Mouse (Mus musculus) embryonic facial prominence, embryonic 12.5 days (tissue): ENCODE results near the gene 2310061N02Rik. TPM values are rescaled to one million over a fixed set of nuclear protein-coding genes. Genes with fewer than 3 reads are reported as not detected.
"Not testable (repeated sequence)": the region's sequence is repeated elsewhere in the genome, so short reads cannot be mapped to it uniquely, and the experiment has no call there.

ENCODE experiments used
- ATAC-seq: fragments of 200-750 bp; cut with Nextera tagmentation; 2 replicates; pipeline ENCODE4 v1.8.0; 2017; ENCODE audit not compliant: insufficient number of reproducible peaks, insufficient read depth, low FRiP score, low TSS enrichment
- H3K27ac ChIP-seq: fragments of 300-500 bp; sonication (generic); 2 replicates; pipeline ENCODE4 v1.5.1; 2016; ENCODE audit warnings: mild to moderate bottlenecking
- H3K27me3 ChIP-seq: fragments of 300-500 bp; sonication (generic); 2 replicates; pipeline ENCODE4 v1.6.1; 2016; ENCODE audit warnings: mild to moderate bottlenecking, moderate library complexity
- H3K36me3 ChIP-seq: fragments of 300-500 bp; sonication (generic); 2 replicates; pipeline ENCODE4 v1.6.1; 2016; ENCODE audit warnings: mild to moderate bottlenecking
- H3K4me1 ChIP-seq: fragments of 300-500 bp; sonication (generic); 2 replicates; pipeline ENCODE4 v1.6.1; 2016
- H3K4me2 ChIP-seq: fragments of 300-500 bp; sonication (generic); replicated peaks from 2 replicates; pipeline ENCODE4 v1.6.1; 2016; ENCODE audit warnings: mild to moderate bottlenecking, moderate library complexity
- H3K4me3 ChIP-seq: fragments of 300-500 bp; sonication (generic); 2 replicates; pipeline ENCODE4 v1.5.1; 2016; ENCODE audit warnings: mild to moderate bottlenecking
- H3K9ac ChIP-seq: fragments of 300-500 bp; sonication (generic); 2 replicates; pipeline ENCODE4 v1.6.1; 2016; ENCODE audit warnings: mild to moderate bottlenecking, moderate library complexity
- H3K9me3 ChIP-seq: fragments of 300-500 bp; sonication (generic); 2 replicates; pipeline ENCODE4 v1.6.1; 2016; ENCODE audit warnings: mild to moderate bottlenecking, moderate library complexity
- WGBS: fragments of 180-500 bp; shearing (Covaris S2); methylation state at CpG from one replicate; pipeline ENCODE4 v1.1.7; 2016; 5-methylcytosine and 5-hydroxymethylcytosine counted together
- polyA plus RNA-seq: library from polyadenylated mRNA; unstranded; fragments of >200 nt; fragmentation: Nextera tagmentation; extraction: Ambion mirVana; gene quantifications from 2 replicates; pipeline ENCODE4 v1.2.1, GENCODE M21; 2016

2310061N02Rik gene
- not detected in 2 replicates for polyA plus RNA-seq

DNA sequence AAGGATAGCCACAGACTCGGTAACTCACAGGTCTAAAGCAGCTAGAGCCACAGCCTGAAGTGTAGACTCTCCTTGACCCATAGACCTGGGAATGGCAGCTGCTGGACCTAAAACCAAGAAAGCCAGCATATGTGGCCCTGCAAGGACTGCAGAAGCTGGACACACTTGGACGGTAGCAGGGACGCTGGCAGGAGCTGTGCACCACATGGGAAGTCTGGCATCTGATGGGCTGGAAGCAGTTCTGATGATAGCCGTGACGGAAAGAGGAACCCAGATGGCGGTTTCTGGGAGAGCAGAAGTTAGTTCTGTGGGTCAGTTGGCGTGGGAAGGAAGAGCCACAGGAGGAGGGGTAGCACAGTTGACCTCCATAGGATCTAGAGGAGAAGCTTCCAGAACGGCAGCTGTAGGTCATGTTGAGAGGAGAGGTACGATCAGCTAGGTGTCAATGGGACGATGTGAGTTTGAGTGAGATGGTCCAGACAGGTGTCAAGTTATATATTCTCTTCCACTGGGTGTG, at the start of gene 2310061N02Rik:
TSS of gene 2310061N02Rik (minus strand) at position 467 of the 517 bp plus-strand sequence.
- H3K4me2 ChIP-seq: no peak within 1 kb of the TSS
- no peak for ATAC-seq
- no peaks in the 10 kb centered on the region for H3K27me3 ChIP-seq
- 91% methylated on average over 10 of the region's 10 CpGs for WGBS
- no peak within 1 kb of the TSS for H3K9ac ChIP-seq
- H3K36me3 ChIP-seq: no peaks in the 10 kb centered on the region
- H3K4me1 ChIP-seq: no peaks in the 10 kb centered on the region
- H3K27ac ChIP-seq: no peak within 1 kb of the TSS
- H3K9me3 ChIP-seq: no peaks in the 10 kb centered on the region
- H3K4me3 ChIP-seq: no peak within 1 kb of the TSS

- not testable (repeated sequence) for H3K36me3 ChIP-seq, H3K9me3 ChIP-seq
- WGBS: 83% methylated on average over 3 of the region's 3 CpGs
Measured at GRCm38 (mm10) chr16:88751535-88751934, 43.8 kb upstream of the 2310061N02Rik start, which contains the start of gene Krtap13. Gene Krtap13, minus strand, starts transcription at chr16:88751635.

GRCm38 (mm10) chr16:88747943-88748342, 40.2 kb upstream of the 2310061N02Rik start:
- no peaks in the 10 kb centered on the region for H3K9me3 ChIP-seq
- 53% methylated on average over 4 of the region's 4 CpGs for WGBS
- H3K36me3 ChIP-seq: no peaks in the 10 kb centered on the region
- H3K27me3 ChIP-seq: no peaks in the 10 kb centered on the region
- no peak overlapping the region for H3K27ac ChIP-seq
- H3K4me2 ChIP-seq: no peak overlapping the region
- H3K4me3 ChIP-seq: no peak overlapping the region
- H3K9ac ChIP-seq: no peak overlapping the region
- H3K4me1 ChIP-seq: no peaks in the 10 kb centered on the region
- no peak for ATAC-seq

More at GRCm38 (mm10) chr16:88751535-88751934, 43.8 kb upstream of the 2310061N02Rik start, which contains the start of gene Krtap13:
- ATAC-seq, H3K27me3 ChIP-seq, H3K4me3 ChIP-seq, H3K4me2 ChIP-seq, H3K4me1 ChIP-seq, H3K9ac ChIP-seq, H3K27ac ChIP-seq: not testable (repeated sequence)

DNA sequence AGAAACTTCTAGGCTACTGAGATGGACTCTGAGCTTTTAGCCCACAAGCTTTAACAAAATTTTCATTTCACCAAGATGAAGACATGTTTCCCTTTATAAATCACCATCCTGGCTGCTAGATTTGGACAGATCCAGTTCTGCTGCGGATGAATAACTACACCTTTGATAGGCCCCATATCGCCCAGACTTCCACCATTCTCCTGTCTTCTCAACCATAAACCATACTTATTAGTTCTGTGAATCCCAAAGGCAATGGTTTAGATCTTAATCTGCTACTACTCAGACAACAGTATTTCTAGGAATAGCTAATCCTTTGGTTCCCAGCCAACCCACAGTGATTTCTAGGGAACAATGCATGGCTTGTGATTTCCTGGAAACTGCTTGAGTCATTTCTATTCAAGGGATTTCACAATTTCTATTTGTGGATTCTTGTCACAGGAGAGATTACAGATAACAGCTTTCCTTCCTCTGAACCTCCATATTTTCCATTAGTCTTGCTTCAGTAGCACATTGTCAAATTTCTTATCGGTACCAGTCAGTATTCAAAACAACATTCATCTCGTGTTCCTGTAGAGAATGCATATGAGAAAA, 37.1 kb upstream of the 2310061N02Rik start:
- Histone ChIP-seq H3K27ac (no peak overlapping the region), H3K36me3 (no peaks in the 10 kb centered on the region), H3K4me3 (no peak overlapping the region), H3K4me2 (no peak overlapping the region), H3K27me3 (no peaks in the 10 kb centered on the region), H3K9me3 (no peaks in the 10 kb centered on the region), H3K4me1 (no peaks in the 10 kb centered on the region), H3K9ac (no peak overlapping the region)
- WGBS: 83% methylated on average over 4 of the region's 4 CpGs
- no peak for ATAC-seq

DNA sequence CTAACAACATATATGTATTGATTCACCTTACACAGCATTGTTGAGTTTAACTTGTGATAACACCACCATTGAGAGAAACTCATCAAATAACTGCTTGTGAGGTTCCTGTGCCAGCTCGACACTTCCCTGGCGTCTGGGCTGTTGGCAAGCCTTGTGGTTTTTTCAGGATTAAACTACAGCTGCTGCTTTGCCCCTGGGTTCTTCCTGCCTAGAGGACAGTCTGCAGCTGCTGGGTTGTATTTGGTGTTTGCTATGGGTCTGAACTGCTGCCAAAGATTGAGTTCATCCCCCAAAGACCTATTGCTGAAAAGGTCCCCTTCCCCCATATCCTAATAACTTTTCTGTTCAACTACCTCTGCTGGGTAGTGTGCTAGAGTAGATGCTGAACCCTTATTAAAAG, 27.6 kb upstream of the 2310061N02Rik start:
- Histone ChIP-seq H3K4me2 (no peak overlapping the region), H3K27ac (no peak overlapping the region), H3K4me1 (no peaks in the 10 kb centered on the region), H3K27me3 (no peaks in the 10 kb centered on the region), H3K9ac (no peak overlapping the region), H3K4me3 (no peak overlapping the region), H3K9me3 (no peaks in the 10 kb centered on the region), H3K36me3 (no peaks in the 10 kb centered on the region)
- WGBS: 68% methylated on average over 2 of the region's 2 CpGs
- ATAC-seq: no peak

DNA sequence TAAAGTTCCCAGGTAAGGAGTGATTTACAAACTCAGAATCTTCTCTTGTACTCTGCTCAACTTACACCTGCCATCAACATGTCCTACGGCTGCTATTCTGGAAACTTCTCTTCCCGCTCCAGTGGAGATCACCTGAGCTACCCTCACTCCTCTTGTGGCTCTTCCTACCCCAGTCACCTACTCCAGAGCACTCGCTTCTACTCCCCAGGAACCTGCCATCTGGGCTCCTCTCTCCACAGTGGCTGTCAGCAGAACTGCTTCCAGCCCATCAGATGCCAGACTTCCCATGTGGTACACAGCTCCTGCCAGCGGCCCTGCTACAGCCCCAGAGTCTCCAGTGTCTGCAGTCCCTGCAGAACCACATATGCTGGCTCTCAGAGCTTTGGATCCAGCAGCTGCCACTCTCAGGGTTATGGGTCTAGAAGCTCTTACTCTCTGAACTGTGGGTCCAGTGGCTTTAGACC, 21.1 kb upstream of the 2310061N02Rik start, which contains the start of gene Krtap13-1:
TSS of gene Krtap13-1 (plus strand) at position 51 of the 464 bp plus-strand sequence.
- H3K4me1 ChIP-seq: no peaks in the 10 kb centered on the region
- H3K9me3 ChIP-seq: no peaks in the 10 kb centered on the region
- no peak within 1 kb of the TSS for H3K27ac ChIP-seq
- WGBS: 77% methylated on average over 4 of the region's 4 CpGs
- no peaks in the 10 kb centered on the region for H3K27me3 ChIP-seq
- H3K4me2 ChIP-seq: no peak within 1 kb of the TSS
- no peak within 1 kb of the TSS for H3K4me3 ChIP-seq
- H3K9ac ChIP-seq: no peak within 1 kb of the TSS
- ATAC-seq: no peak
- no peaks in the 10 kb centered on the region for H3K36me3 ChIP-seq

GRCm38 (mm10) chr16:88720031-88720430, 12.3 kb upstream of the 2310061N02Rik start:
- Histone ChIP-seq H3K4me1 (no peaks in the 10 kb centered on the region), H3K27me3 (no peaks in the 10 kb centered on the region), H3K9ac (no peak overlapping the region), H3K9me3 (no peaks in the 10 kb centered on the region), H3K4me2 (no peak overlapping the region), H3K36me3 (no peaks in the 10 kb centered on the region), H3K4me3 (no peak overlapping the region), H3K27ac (no peak overlapping the region)
- WGBS: 19% methylated on average over 1 of the region's 1 CpGs
- no peak for ATAC-seq

GRCm38 (mm10) chr16:88716549-88716948, 8.8 kb upstream of the 2310061N02Rik start:
- Histone ChIP-seq H3K4me1 (no peaks in the 10 kb centered on the region), H3K9ac (no peak overlapping the region), H3K4me3 (no peak overlapping the region), H3K27ac (no peak overlapping the region), H3K9me3 (no peaks in the 10 kb centered on the region), H3K4me2 (no peak overlapping the region), H3K36me3 (no peaks in the 10 kb centered on the region), H3K27me3 (no peaks in the 10 kb centered on the region)
- ATAC-seq: no peak

DNA sequence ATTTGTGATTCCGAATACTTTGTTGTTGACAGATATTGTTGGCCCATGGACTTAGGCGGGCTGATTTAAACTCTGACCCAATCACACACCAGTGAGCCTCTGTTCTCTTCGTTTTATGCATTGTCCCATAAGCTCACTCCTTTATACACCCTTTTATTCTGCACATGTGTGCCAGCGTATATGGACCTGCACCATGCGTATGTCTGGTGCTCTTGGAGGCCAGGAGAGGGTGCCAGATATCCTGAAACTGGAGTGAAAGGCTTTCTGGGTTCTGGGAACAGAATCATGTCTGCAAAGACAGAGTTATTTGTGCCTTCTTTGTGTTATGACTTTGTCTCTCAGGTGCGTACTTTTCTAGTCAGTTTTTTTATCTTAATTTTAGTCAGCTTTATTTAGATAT, 3.5 kb upstream of the 2310061N02Rik start:
- no peaks in the 10 kb centered on the region for H3K9me3 ChIP-seq
- no peak overlapping the region for H3K4me2 ChIP-seq
- no peak for ATAC-seq
- H3K36me3 ChIP-seq: no peaks in the 10 kb centered on the region
- no peaks in the 10 kb centered on the region for H3K4me1 ChIP-seq
- WGBS: 86% methylated on average over 6 of the region's 6 CpGs
- no peak overlapping the region for H3K4me3 ChIP-seq
- no peak overlapping the region for H3K9ac ChIP-seq
- H3K27me3 ChIP-seq: no peaks in the 10 kb centered on the region
- no peak overlapping the region for H3K27ac ChIP-seq

GRCm38 (mm10) chr16:88710757-88711156, 3.0 kb upstream of the 2310061N02Rik start:
- ATAC-seq: no peak
- Histone ChIP-seq H3K4me1 (no peaks in the 10 kb centered on the region), H3K9me3 (no peaks in the 10 kb centered on the region), H3K9ac (no peak overlapping the region), H3K4me3 (no peak overlapping the region), H3K4me2 (no peak overlapping the region), H3K27ac (no peak overlapping the region), H3K27me3 (no peaks in the 10 kb centered on the region), H3K36me3 (no peaks in the 10 kb centered on the region)
- WGBS: 73% methylated on average over 4 of the region's 4 CpGs

DNA sequence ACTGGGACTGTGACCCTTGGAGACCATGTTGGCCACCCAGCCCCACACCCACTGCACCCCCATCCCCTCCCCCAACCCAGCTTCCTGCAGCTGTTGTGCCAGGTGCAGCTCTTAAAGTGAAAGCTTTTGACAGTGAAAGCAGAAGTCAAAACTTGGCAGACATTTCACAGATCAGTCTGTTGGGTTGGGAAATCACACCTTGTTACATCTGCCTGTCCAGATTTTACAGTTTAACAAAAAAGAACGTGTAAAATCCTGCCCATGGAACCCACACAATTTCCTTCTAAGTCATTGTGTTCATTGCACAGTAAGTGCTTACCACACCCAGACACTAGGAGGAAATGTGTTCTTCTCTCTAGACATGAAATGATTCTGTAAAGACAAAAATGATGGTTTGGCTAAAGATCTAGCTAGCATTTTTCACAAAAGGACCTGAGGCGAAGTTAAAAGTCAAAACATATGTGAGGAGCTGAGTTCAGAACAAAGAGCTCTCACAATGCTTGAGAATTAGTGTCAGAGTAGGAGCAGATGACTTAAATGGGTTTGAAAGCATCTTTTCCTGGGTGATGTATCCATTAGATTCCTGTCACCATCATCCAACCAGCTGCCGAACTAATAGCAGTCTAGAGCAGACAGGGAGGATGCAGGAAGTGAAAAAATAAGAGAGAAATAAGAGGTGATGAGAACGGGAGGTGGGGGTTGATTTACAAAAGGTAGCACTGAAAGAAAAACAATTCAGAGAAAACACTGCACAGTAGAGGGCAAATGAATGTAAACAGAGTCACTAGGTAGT, 6.5 kb downstream of the 2310061N02Rik start:
- no peaks in the 10 kb centered on the region for H3K9me3 ChIP-seq
- no peak overlapping the region for H3K4me3 ChIP-seq
- no peaks in the 10 kb centered on the region for H3K27me3 ChIP-seq
- H3K36me3 ChIP-seq: no peaks in the 10 kb centered on the region
- H3K4me1 ChIP-seq: no peaks in the 10 kb centered on the region
- WGBS: 24% methylated on average over 4 of the region's 4 CpGs
- ATAC-seq: 0 out of 2 replicates have a peak, but pooled peaks have one; percentile 64
- no peak overlapping the region for H3K4me2 ChIP-seq
- H3K27ac ChIP-seq: no peak overlapping the region
- H3K9ac ChIP-seq: no peak overlapping the region

GRCm38 (mm10) chr16:88696256-88696655, 11.5 kb downstream of the 2310061N02Rik start:
- Histone ChIP-seq H3K27ac (no peak overlapping the region), H3K4me1 (no peaks in the 10 kb centered on the region), H3K4me3 (no peak overlapping the region), H3K36me3 (no peaks in the 10 kb centered on the region), H3K9ac (no peak overlapping the region), H3K9me3 (no peaks in the 10 kb centered on the region), H3K27me3 (no peaks in the 10 kb centered on the region), H3K4me2 (no peak overlapping the region)
- no peak for ATAC-seq
- 76% methylated on average over 4 of the region's 4 CpGs for WGBS
